Mouse (Mus musculus) gonadal fat pad, adult 2 months (tissue): ENCODE results near the gene Gm3376. TPM values are rescaled to one million over a fixed set of nuclear protein-coding genes. Genes with fewer than 3 reads are reported as not detected.
"Not testable (repeated sequence)": the region's sequence is repeated elsewhere in the genome, so short reads cannot be mapped to it uniquely, and the experiment has no call there.

Experiments
- DNase-seq: peaks from one replicate; pipeline ENCODE4 v3.0.0-alpha.2; 2012; ENCODE audit warnings: low read depth
- polyA plus RNA-seq: library from polyadenylated mRNA; depleted of rRNA; stranded (reverse); fragments of >200 nt; gene quantifications from 2 replicates; pipeline ENCODE4 v1.2.3, GENCODE M21; 2012; rRNA removed

The Gm3376 gene
- polyA plus RNA-seq: not detected in 2 replicates

- not testable (repeated sequence) for DNase-seq
These were observed at the start of gene Gm3376 for GRCm38 (mm10) chrY:3771373-3771772. TSS of gene Gm3376 (plus strand) at chrY:3771673.
